Mouse (Mus musculus) midbrain, embryonic 13.5 days (tissue): ENCODE measurements at regions not wholly inside any gene's neighbourhood (a gene's known extent, or its start where the extent isn't known, plus 50 kb on each side); places are given as distances from the start of the nearest gene placed in this dataset.

Experiments used
- ATAC-seq: fragments of 200-750 bp; cut with Nextera tagmentation; 2 replicates; pipeline ENCODE4 v1.8.0; 2017; ENCODE audit warnings: mild to moderate bottlenecking, moderate TSS enrichment, moderate library complexity
- H3K27ac ChIP-seq: fragments of 300-500 bp; sonication (generic); 2 replicates; pipeline ENCODE4 v1.5.1; 2015; ENCODE audit warnings: inconsistent platforms, mild to moderate bottlenecking, moderate library complexity
- H3K27me3 ChIP-seq: fragments of 300-500 bp; sonication (generic); 2 replicates; pipeline ENCODE4 v1.6.1; 2015; ENCODE audit warnings: mild to moderate bottlenecking, inconsistent platforms
- H3K36me3 ChIP-seq: fragments of 300-500 bp; sonication (generic); 2 replicates; pipeline ENCODE4 v1.6.1; 2015; ENCODE audit warnings: mild to moderate bottlenecking, inconsistent platforms
- H3K4me1 ChIP-seq: fragments of 300-500 bp; sonication (generic); replicated peaks from 2 replicates; pipeline ENCODE4 v1.6.1; 2015; ENCODE audit warnings: inconsistent platforms
- H3K4me2 ChIP-seq: fragments of 300-500 bp; sonication (generic); replicated peaks from 2 replicates; pipeline ENCODE4 v1.6.1; 2015; ENCODE audit warnings: moderate library complexity, mild to moderate bottlenecking, inconsistent platforms
- H3K4me3 ChIP-seq: fragments of 300-500 bp; sonication (generic); replicated peaks from 2 replicates; pipeline ENCODE4 v1.5.1; 2015; ENCODE audit warnings: mild to moderate bottlenecking, inconsistent platforms
- H3K9ac ChIP-seq: fragments of 300-500 bp; sonication (generic); replicated peaks from 2 replicates; pipeline ENCODE4 v1.6.1; 2015; ENCODE audit warnings: mild to moderate bottlenecking, inconsistent platforms
- H3K9me3 ChIP-seq: fragments of 300-500 bp; sonication (generic); 2 replicates; pipeline ENCODE4 v1.6.1; 2016; ENCODE audit warnings: mild to moderate bottlenecking, inconsistent platforms
- WGBS: fragments of 180-500 bp; shearing (Covaris S2); methylation state at CpG from one replicate; pipeline ENCODE4 v1.1.7; 2015; 5-methylcytosine and 5-hydroxymethylcytosine counted together

DNA sequence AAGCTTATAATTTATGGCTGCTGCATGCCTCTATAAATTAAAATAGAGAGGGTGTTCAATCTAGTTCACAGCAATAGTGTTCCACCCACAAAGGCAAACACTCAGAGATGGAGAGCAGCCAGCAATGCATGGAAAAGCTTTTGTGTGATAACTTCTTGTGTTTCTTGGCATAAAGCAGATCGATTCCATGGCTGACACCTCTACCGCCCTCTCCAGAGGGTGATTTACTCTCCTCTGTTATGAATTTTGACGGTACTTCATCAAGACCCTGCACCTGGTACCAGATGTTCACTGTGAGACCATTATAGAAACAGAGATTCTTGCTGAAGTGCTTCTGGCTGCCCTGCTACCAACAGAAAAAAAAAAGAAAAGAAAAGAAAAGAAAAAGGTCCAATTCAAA is 54.1 kb upstream of the Btc start:
- no peak overlapping the region for H3K9ac ChIP-seq
- no peaks in the 10 kb centered on the region for H3K27me3 ChIP-seq
- no peaks in the 10 kb centered on the region for H3K9me3 ChIP-seq
- WGBS = 71% methylated on average over 3 of the region's 3 CpGs
- H3K4me2 ChIP-seq = no peak overlapping the region
- no peaks in the 10 kb centered on the region for H3K36me3 ChIP-seq
- H3K27ac ChIP-seq = no peak overlapping the region
- H3K4me1 ChIP-seq = no peaks in the 10 kb centered on the region
- H3K4me3 ChIP-seq = no peak overlapping the region
- ATAC-seq = no peak

DNA sequence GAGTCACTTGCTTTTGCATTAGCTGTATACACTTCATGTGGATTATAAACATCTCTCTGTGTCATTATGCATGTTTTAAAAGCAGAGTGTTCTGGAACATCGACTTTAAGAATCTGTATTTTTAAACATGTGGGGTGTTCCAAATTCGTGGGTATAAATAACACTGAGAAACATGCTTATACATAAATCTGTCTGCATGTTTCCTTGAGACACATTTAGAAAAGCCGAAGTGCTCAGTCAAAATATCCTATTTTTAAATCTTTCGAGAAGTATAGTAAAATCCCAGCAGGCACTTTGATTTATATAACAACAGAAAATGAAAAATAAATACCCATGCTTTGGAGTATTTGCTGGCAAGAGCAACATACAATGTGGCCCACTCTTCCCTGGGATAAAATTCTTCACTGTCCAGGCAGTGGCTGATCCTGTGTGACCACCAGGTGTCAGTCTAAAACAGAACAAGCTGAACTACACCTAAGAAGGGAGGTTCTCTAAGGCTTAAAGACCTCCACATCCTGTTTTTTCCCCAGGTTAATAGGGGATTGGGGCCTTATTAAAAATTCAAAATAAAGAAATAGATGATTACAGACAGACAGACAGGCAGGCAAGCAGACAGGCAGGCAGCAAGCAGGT is 52.4 kb upstream of the Parm1 start:
- 52% methylated on average over 4 of the region's 4 CpGs for WGBS
- no peak overlapping the region for H3K4me2 ChIP-seq
- no peak overlapping the region for H3K4me3 ChIP-seq
- H3K27me3 ChIP-seq = no peaks in the 10 kb centered on the region
- H3K27ac ChIP-seq = no peak overlapping the region
- ATAC-seq = peak; percentile 87
- H3K9ac ChIP-seq = no peak overlapping the region
- no peaks in the 10 kb centered on the region for H3K9me3 ChIP-seq
- H3K4me1 ChIP-seq = no peaks in the 10 kb centered on the region
- H3K36me3 ChIP-seq = no peaks in the 10 kb centered on the region
